Mouse (Mus musculus) heart, adult 2 months (tissue): ENCODE results near the gene Bglap.

Experiments used
- CTCF ChIP-seq: fragments of 200-600 bp; IDR thresholded peaks from 2 replicates; pipeline ENCODE4 v1.8.1; 2022; ENCODE audit warnings: antibody characterized with exemption, mild to moderate bottlenecking, moderate library complexity
- POLR2A ChIP-seq: fragments of 200-500 bp; IDR thresholded peaks from 2 replicates; pipeline ENCODE4 v1.6.1; 2011; ENCODE audit warnings: mild to moderate bottlenecking, low read depth, low read length, control low read depth; ENCODE audit not compliant: insufficient read depth

GRCm38 (mm10) chr3:88335436-88336053 lies 48.7 kb downstream of the Bglap start:
- no peak for TF ChIP-seq CTCF
- no peak for TF ChIP-seq POLR2A
